In the genomic region with DNA sequence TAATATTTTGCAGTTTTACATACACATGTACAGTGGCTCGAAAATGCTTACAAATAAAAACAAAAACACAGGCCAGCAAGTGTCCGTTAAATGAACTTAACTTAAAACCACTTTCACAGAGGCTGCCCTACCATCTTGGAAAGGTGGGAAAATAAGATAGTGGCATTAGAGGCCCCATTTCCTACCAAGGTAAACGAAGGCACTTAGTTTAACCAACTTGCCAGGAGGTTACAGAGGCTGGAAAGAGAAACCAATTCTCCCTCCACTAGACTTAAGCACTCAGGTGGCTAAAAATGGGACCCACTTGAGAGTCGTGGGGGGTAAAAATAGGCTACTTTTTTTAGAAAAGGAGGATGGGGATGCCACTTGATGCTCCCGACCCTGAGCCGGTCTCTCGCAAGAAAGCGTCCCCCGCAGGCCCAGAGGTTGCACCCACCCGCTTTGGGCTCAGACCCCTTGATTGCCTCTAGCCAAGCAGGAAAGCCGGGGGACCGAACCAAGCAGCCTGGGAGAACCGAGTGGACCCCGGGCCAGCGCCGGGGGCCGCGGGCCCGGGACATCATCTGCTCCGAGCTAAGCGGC, we compare ENCODE assay signal across 8 mouse cellular contexts. TPM values are rescaled to one million over a fixed set of nuclear protein-coding genes. Genes with fewer than 3 reads are reported as not detected.
A peak's percentile ranks its signal among the peaks of the same experiment; 100 is the strongest.
DNase-seq lines count a peak whose midpoint lies in the region; ATAC-seq and TF ChIP-seq lines count a peak whose summit lies in the region.

No protein-coding gene starts in this region.

- WGBS in neural tube, embryonic 11.5 days = 8% methylated on average over 21 of the region's 21 CpGs
- WGBS in forebrain, embryonic 11.5 days = 8% methylated on average over 21 of the region's 21 CpGs
- WGBS in limb, embryonic 14.5 days = 16% methylated on average over 11 of the region's 21 CpGs

- TF ChIP-seq CTCF in testis, adult 2 months (IDR thresholded peaks at IDR 0.05; ENCODE audit: control insufficient read depth, insufficient read depth, insufficient replicate concordance, low read depth, low read length) = no peak

- no peak overlapping the region for H3K27ac ChIP-seq in neural tube, embryonic 11.5 days (ENCODE audit: low read depth, low read length)
- H3K27ac ChIP-seq in forebrain, embryonic 11.5 days (ENCODE audit: low read depth, low read length) = no peak overlapping the region
- H3K27ac ChIP-seq in limb, embryonic 14.5 days (replicated peaks; ENCODE audit: low read depth, low read length) = no peak overlapping the region
- no peak overlapping the region; the same call in 1 of the 2 replicates for H3K27ac ChIP-seq in testis, adult 2 months (ENCODE audit: control insufficient read depth, insufficient read depth, low read depth, low read length)

- ATAC-seq in neural tube, embryonic 11.5 days (ENCODE audit: insufficient read depth, low FRiP score, low TSS enrichment) = no peak; the same call in none of the 2 replicates
- no peak; the same call in 1 of the 2 replicates for ATAC-seq in forebrain, embryonic 11.5 days (replicated peaks; ENCODE audit: low FRiP score)
- ATAC-seq in limb, embryonic 14.5 days (ENCODE audit: low FRiP score, low read depth) = no peak

- H3K4me2 ChIP-seq in neural tube, embryonic 11.5 days (ENCODE audit: low read depth) = peak overlapping the region; percentile 99
- H3K4me2 ChIP-seq in forebrain, embryonic 11.5 days (ENCODE audit: low read depth, low read length, severe bottlenecking) = peak overlapping the region; percentile 100
- peak overlapping the region; percentile 97 for H3K4me2 ChIP-seq in limb, embryonic 14.5 days (replicated peaks; ENCODE audit: low read depth, low read length, severe bottlenecking)

- peak overlapping the region; percentile 64 for H3K4me3 ChIP-seq in neural tube, embryonic 11.5 days (ENCODE audit: low read depth, low read length)
- peak overlapping the region; percentile 78 for H3K4me3 ChIP-seq in forebrain, embryonic 11.5 days (ENCODE audit: low read depth, low read length)
- peak overlapping the region; percentile 64 for H3K4me3 ChIP-seq in limb, embryonic 14.5 days (replicated peaks; ENCODE audit: low read length)
- H3K4me3 ChIP-seq in testis, adult 2 months (ENCODE audit: control insufficient read depth, low read depth, low read length) = peak overlapping the region; percentile 94

- no peaks in the 10 kb centered on the region for H3K9me3 ChIP-seq in neural tube, embryonic 11.5 days (ENCODE audit: control insufficient read depth, low read length)
- no peaks in the 10 kb centered on the region for H3K9me3 ChIP-seq in forebrain, embryonic 11.5 days (ENCODE audit: control insufficient read depth, low read length)
- no peaks in the 10 kb centered on the region for H3K9me3 ChIP-seq in limb, embryonic 14.5 days (ENCODE audit: control insufficient read depth, low read length)

- peak overlapping the region; percentile 72 for H3K9ac ChIP-seq in neural tube, embryonic 11.5 days (ENCODE audit: low read length)
- peak overlapping the region; percentile 72 for H3K9ac ChIP-seq in forebrain, embryonic 11.5 days (ENCODE audit: low read length)
- H3K9ac ChIP-seq in limb, embryonic 14.5 days (ENCODE audit: low read depth, low read length, severe bottlenecking) = peak overlapping the region; percentile 58

- H3K27me3 ChIP-seq in neural tube, embryonic 11.5 days (ENCODE audit: control insufficient read depth, insufficient read depth, low read length) = peaks cover 22% of the 10 kb centered on the region
- peaks cover 20% of the 10 kb centered on the region for H3K27me3 ChIP-seq in forebrain, embryonic 11.5 days (ENCODE audit: control insufficient read depth, insufficient read depth, low read length)
- peaks cover 49% of the 10 kb centered on the region for H3K27me3 ChIP-seq in limb, embryonic 14.5 days (ENCODE audit: control insufficient read depth, insufficient read depth, low read length)
- no peaks in the 10 kb centered on the region for H3K27me3 ChIP-seq in testis, adult 2 months (ENCODE audit: control insufficient read depth, insufficient read depth, low read length)

- no peaks in the 10 kb centered on the region for H3K36me3 ChIP-seq in neural tube, embryonic 11.5 days (ENCODE audit: control insufficient read depth, insufficient read depth, low read length)
- no peaks in the 10 kb centered on the region for H3K36me3 ChIP-seq in forebrain, embryonic 11.5 days (ENCODE audit: control insufficient read depth, insufficient read depth, low read length)
- H3K36me3 ChIP-seq in limb, embryonic 14.5 days (ENCODE audit: control insufficient read depth, insufficient read depth, low read length) = no peaks in the 10 kb centered on the region
- H3K36me3 ChIP-seq in testis, adult 2 months (ENCODE audit: control insufficient read depth, insufficient read depth, low read length) = no peaks in the 10 kb centered on the region

- TF ChIP-seq POLR2A in limb, embryonic 14.5 days (IDR thresholded peaks at IDR 0.05; ENCODE audit: borderline replicate concordance, extremely low read depth, insufficient read depth, insufficient read length) = no peak
- TF ChIP-seq POLR2A in testis, adult 2 months (IDR thresholded peaks at IDR 0.05; ENCODE audit: control insufficient read depth, low read depth, low read length) = no peak

- no peak for DNase-seq in neural tube, embryonic 11.5 days (ENCODE audit: low spot score)
- DNase-seq in neural tube, embryonic 10.5 days (ENCODE audit: extremely low spot score, low spot score) = no peak
- peak; percentile 63 for DNase-seq in forebrain, embryonic 11.5 days (ENCODE audit: low spot score)
- DNase-seq in limb, embryonic 14.5 days (ENCODE audit: low spot score) = no peak
- DNase-seq in layer of hippocampus, adult 11-12 months (ENCODE audit: low spot score) = no peak
- DNase-seq in cerebellum, adult 8-10 months = no peak
- DNase-seq in layer of hippocampus, postnatal 25 days (ENCODE audit: extremely low spot score in 1 of 2, low spot score in 1 of 2) = no peak

- H3K4me1 ChIP-seq in neural tube, embryonic 11.5 days (ENCODE audit: control insufficient read depth, insufficient read depth, low read length) = no peaks in the 10 kb centered on the region
- H3K4me1 ChIP-seq in forebrain, embryonic 11.5 days (replicated peaks; ENCODE audit: control insufficient read depth, insufficient read depth, low read length) = 0 out of 2 replicates have a peak, but pooled peaks cover 2% of the 10 kb centered on the region
- H3K4me1 ChIP-seq in limb, embryonic 14.5 days (ENCODE audit: control insufficient read depth, insufficient read depth, low read length) = peaks cover 5% of the 10 kb centered on the region; the same call in 1 of the 2 replicates
- peaks cover 12% of the 10 kb centered on the region for H3K4me1 ChIP-seq in testis, adult 2 months (ENCODE audit: control insufficient read depth, insufficient read depth, low read length)

RNA-seq across cellular contexts. Expression of a gene that starts 20.9 kb away (rescaled TPM):
- 1.1 and 1.2 TPM in 2 replicates for polyA plus RNA-seq in neural tube, embryonic 11.5 days (2014; fragmentation: Nextera tagmentation; extraction: Ambion mirVana)
- polyA plus RNA-seq in forebrain, embryonic 11.5 days (2014; fragmentation: Nextera tagmentation; extraction: Ambion mirVana) = 2.1 and 3.1 TPM in 2 replicates
- polyA plus RNA-seq in limb, embryonic 14.5 days (2012; rRNA removed) = 1.4 and 1.7 TPM in 2 replicates
- polyA plus RNA-seq in limb, embryonic 14.5 days (2014; fragmentation: Nextera tagmentation; extraction: Ambion mirVana) = 1.6 and 1.8 TPM in 2 replicates
- 158 and 227 TPM in 2 replicates for polyA plus RNA-seq in testis, adult 2 months (2012; rRNA removed)
- 10 to 100 TPM; 28.1 to 29.3 TPM for total RNA-seq in layer of hippocampus, postnatal 25 days (2021)

RNA-seq across cellular contexts. Expression of a gene that starts 29.5 kb away (rescaled TPM):
- polyA plus RNA-seq in neural tube, embryonic 11.5 days (2014; fragmentation: Nextera tagmentation; extraction: Ambion mirVana) = 33.7 and 37.7 TPM in 2 replicates
- 28.9 and 30.2 TPM in 2 replicates for polyA plus RNA-seq in forebrain, embryonic 11.5 days (2014; fragmentation: Nextera tagmentation; extraction: Ambion mirVana)
- polyA plus RNA-seq in limb, embryonic 14.5 days (2012; rRNA removed) = 21.2 and 23.7 TPM in 2 replicates
- 40.3 and 47.4 TPM in 2 replicates for polyA plus RNA-seq in limb, embryonic 14.5 days (2014; fragmentation: Nextera tagmentation; extraction: Ambion mirVana)
- polyA plus RNA-seq in testis, adult 2 months (2012; rRNA removed) = 2.5 and 3.3 TPM in 2 replicates
- total RNA-seq in layer of hippocampus, postnatal 25 days (2021) = 10 to 100 TPM; 12.3 to 13.3 TPM

Comparison
In these comparisons a context has a peak if more than half of its experiments do, and no peak if none do; other contexts are left out.
1. RNA of a gene that starts 20.9 kb away (polyA plus RNA-seq): 158 to 227 TPM in testis, adult 2 months; 2.1 to 3.1 TPM in forebrain, embryonic 11.5 days, 1.4 to 1.8 TPM in limb, embryonic 14.5 days and 1.1 to 1.2 TPM in neural tube, embryonic 11.5 days; every median in the first group is over 10 times any median in the second.
2. Peak in every context shown above with its lines, with median percentiles within 50 percentile points of each other: H3K4me2 ChIP-seq, H3K4me3 ChIP-seq and H3K9ac ChIP-seq.